ENCODE assay signal across 22 mouse cellular contexts in genomic region chr17:83083521-83083920, GRCm38 (mm10).
DNase-seq lines count a peak whose midpoint lies in the region; ATAC-seq lines count a peak whose summit lies in the region.
"Had no signal": no experiment of that assay in that cellular context is flagged by ENCODE, and none has a peak within 500 bp of the region (broad histone marks: within the 10 kb centered on the region; RNA-seq: fewer than 3 reads in every experiment).

No protein-coding gene starts in this region.

- no peak for ATAC-seq in kidney, embryonic 14.5 days (ENCODE audit: low FRiP score, low TSS enrichment)
- ATAC-seq in intestine, embryonic 16.5 days = no peak
- no peak for ATAC-seq in stomach, embryonic 14.5 days (ENCODE audit: insufficient number of reproducible peaks, insufficient read depth, low FRiP score, low read depth)
- ATAC-seq: lung, postnatal 0 days; Patski had no signal

- H3K9ac ChIP-seq in kidney, embryonic 14.5 days (ENCODE audit: low read depth, low read length) = no peak overlapping the region
- 0 out of 2 replicates have a peak overlapping the region, but pooled peaks have one; percentile 4 for H3K9ac ChIP-seq in intestine, embryonic 16.5 days (ENCODE audit: low read depth, low read length)
- H3K9ac ChIP-seq in stomach, embryonic 14.5 days (replicated peaks; ENCODE audit: low read depth, low read length) = no peak overlapping the region
- H3K9ac ChIP-seq: heart, embryonic 12.5 days had no signal

- DNase-seq in kidney, adult 9 months = no peak
- DNase-seq in embryonic facial prominence, embryonic 10.5 days (ENCODE audit: low spot score) = no peak
- DNase-seq in c-Kit-positive CD71-positive TER-119-positive erythroid progenitor cells, embryonic 14.5 days (ENCODE audit: low spot score) = no peak
- no peak for DNase-seq in layer of hippocampus, postnatal 14 days (ENCODE audit: low spot score in 2 of 2)
- DNase-seq in liver = no peak
- DNase-seq: adrenal gland, adult 8-10 months; cerebellum, adult 2 months; gastrocnemius, postnatal 10 days; heart, postnatal 10 days; kidney, postnatal 10 days; right cerebral cortex, postnatal 14 days; thymus, adult 18-20 months; thymus, postnatal 4 days had no signal

- H3K27ac ChIP-seq in kidney, embryonic 14.5 days (ENCODE audit: low read depth, low read length) = peak overlapping the region; percentile 47
- peak overlapping the region; percentile 66 for H3K27ac ChIP-seq in embryonic facial prominence, embryonic 10.5 days (replicated peaks)
- H3K27ac ChIP-seq in intestine, embryonic 16.5 days (ENCODE audit: low read length) = peak overlapping the region; percentile 35
- peak overlapping the region; percentile 50 for H3K27ac ChIP-seq in stomach, embryonic 14.5 days (ENCODE audit: low read length)
- H3K27ac ChIP-seq: forebrain, embryonic 10.5 days had no signal

- H3K27me3 ChIP-seq in kidney, embryonic 14.5 days (ENCODE audit: control insufficient read depth, insufficient read depth, low read length) = no peaks in the 10 kb centered on the region
- peaks cover 39% of the 10 kb centered on the region for H3K27me3 ChIP-seq in embryonic facial prominence, embryonic 10.5 days (replicated peaks; ENCODE audit: low read depth, poor library complexity, severe bottlenecking)
- H3K27me3 ChIP-seq in intestine, embryonic 16.5 days (replicated peaks; ENCODE audit: control insufficient read depth, insufficient read depth, low read length) = no peaks in the 10 kb centered on the region
- no peaks in the 10 kb centered on the region for H3K27me3 ChIP-seq in stomach, embryonic 14.5 days (ENCODE audit: control insufficient read depth, insufficient read depth, low read length)
- H3K27me3 ChIP-seq: heart, embryonic 12.5 days; Patski had no signal

- WGBS in kidney, embryonic 14.5 days = 58% methylated on average over 3 of the region's 3 CpGs
- WGBS in embryonic facial prominence, embryonic 10.5 days = 66% methylated on average over 3 of the region's 3 CpGs
- 51% methylated on average over 3 of the region's 3 CpGs for whole genome bisulfite sequencing in intestine, embryonic 16.5 days
- WGBS in stomach, embryonic 14.5 days = 28% methylated on average over 3 of the region's 3 CpGs

- peaks cover 24% of the 10 kb centered on the region for H3K4me1 ChIP-seq in kidney, embryonic 14.5 days (ENCODE audit: control insufficient read depth, insufficient read depth, low read length)
- H3K4me1 ChIP-seq in embryonic facial prominence, embryonic 10.5 days = peaks cover 47% of the 10 kb centered on the region
- peaks cover 16% of the 10 kb centered on the region for H3K4me1 ChIP-seq in intestine, embryonic 16.5 days (ENCODE audit: control insufficient read depth, insufficient read depth, low read length)
- peaks cover 28% of the 10 kb centered on the region for H3K4me1 ChIP-seq in stomach, embryonic 14.5 days (ENCODE audit: control insufficient read depth, insufficient read depth, low read length)

- no peak overlapping the region for H3K4me2 ChIP-seq in kidney, embryonic 14.5 days (replicated peaks; ENCODE audit: low read depth, low read length)
- no peak overlapping the region for H3K4me2 ChIP-seq in intestine, embryonic 16.5 days (ENCODE audit: low read depth, low read length)
- H3K4me2 ChIP-seq in stomach, embryonic 14.5 days (replicated peaks; ENCODE audit: low read depth, low read length) = no peak overlapping the region
- H3K4me2 ChIP-seq: heart, embryonic 12.5 days; midbrain, embryonic 11.5 days had no signal

- no peaks in the 10 kb centered on the region for H3K36me3 ChIP-seq in kidney, embryonic 14.5 days (ENCODE audit: control insufficient read depth, insufficient read depth, low read length)
- no peaks in the 10 kb centered on the region for H3K36me3 ChIP-seq in embryonic facial prominence, embryonic 10.5 days (replicated peaks)
- H3K36me3 ChIP-seq in intestine, embryonic 16.5 days (ENCODE audit: control insufficient read depth, insufficient read depth, low read length) = no peaks in the 10 kb centered on the region
- H3K36me3 ChIP-seq in stomach, embryonic 14.5 days (ENCODE audit: control insufficient read depth, insufficient read depth, low read length) = no peaks in the 10 kb centered on the region
- H3K36me3 ChIP-seq: forebrain, embryonic 10.5 days; heart, embryonic 12.5 days; hindbrain, embryonic 10.5 days had no signal

- H3K9me3 ChIP-seq in kidney, embryonic 14.5 days (ENCODE audit: control insufficient read depth, low read length) = 0 out of 2 replicates have a peak, but pooled peaks cover 2% of the 10 kb centered on the region
- H3K9me3 ChIP-seq in embryonic facial prominence, embryonic 10.5 days = peaks cover 6% of the 10 kb centered on the region; the same call in 1 of the 2 replicates
- H3K9me3 ChIP-seq in intestine, embryonic 16.5 days (ENCODE audit: control insufficient read depth, low read length) = peaks cover 3% of the 10 kb centered on the region; the same call in 1 of the 2 replicates
- no peaks in the 10 kb centered on the region; the same call in 1 of the 2 replicates for H3K9me3 ChIP-seq in stomach, embryonic 14.5 days (ENCODE audit: control insufficient read depth, low read depth, low read length)

- no peak overlapping the region for H3K4me3 ChIP-seq in kidney, embryonic 14.5 days (ENCODE audit: low read length)
- H3K4me3 ChIP-seq in embryonic facial prominence, embryonic 10.5 days = no peak overlapping the region
- H3K4me3 ChIP-seq in intestine, embryonic 16.5 days (ENCODE audit: low read length) = no peak overlapping the region
- H3K4me3 ChIP-seq in stomach, embryonic 14.5 days (ENCODE audit: low read depth, low read length) = no peak overlapping the region
- H3K4me3 ChIP-seq: forebrain, embryonic 10.5 days; heart, embryonic 12.5 days; hindbrain, embryonic 10.5 days had no signal
